Mouse (Mus musculus) heart, postnatal 0 days (tissue): ENCODE measurements around the gene C3ar1.

Source experiments
- CTCF ChIP-seq: IDR thresholded peaks from 2 replicates; pipeline ENCODE4 v1.5.1; 2016; ENCODE audit warnings: antibody characterized with exemption, control low read depth, low read depth
- EP300 ChIP-seq: IDR thresholded peaks from 2 replicates; pipeline ENCODE4 v1.6.1; 2016; ENCODE audit warnings: antibody characterized with exemption, low read depth

- TF ChIP-seq EP300 (no peak), CTCF (no peak)
Measured at GRCm38 (mm10) chr6:122819306-122820070, 36.5 kb downstream of the C3ar1 start, which contains the start of gene Foxj2.
